Mouse (Mus musculus) hindbrain, embryonic 15.5 days (tissue): ENCODE results near the gene Nat8f1. TPM values are rescaled to one million over a fixed set of nuclear protein-coding genes. Genes with fewer than 3 reads are reported as not detected.
"Not testable (repeated sequence)": the region's sequence is repeated elsewhere in the genome, so short reads cannot be mapped to it uniquely, and the experiment has no call there.

ENCODE experiments used
- ATAC-seq: fragments of 200-750 bp; cut with Nextera tagmentation; 2 replicates; pipeline ENCODE4 v1.8.0; 2017; ENCODE audit warnings: low read depth, moderate number of reproducible peaks, moderate TSS enrichment; ENCODE audit not compliant: low FRiP score
- H3K27ac ChIP-seq: fragments of 300-500 bp; sonication (generic); replicated peaks from 2 replicates; pipeline ENCODE4 v1.5.1; 2015; ENCODE audit warnings: mild to moderate bottlenecking, inconsistent platforms
- H3K27me3 ChIP-seq: fragments of 300-500 bp; sonication (generic); 2 replicates; pipeline ENCODE4 v1.6.1; 2015; ENCODE audit warnings: control low read depth, inconsistent platforms
- H3K36me3 ChIP-seq: fragments of 300-500 bp; sonication (generic); 2 replicates; pipeline ENCODE4 v1.6.1; 2015; ENCODE audit warnings: control low read depth, inconsistent platforms
- H3K4me1 ChIP-seq: fragments of 300-500 bp; sonication (generic); replicated peaks from 2 replicates; pipeline ENCODE4 v1.6.1; 2015; ENCODE audit warnings: control low read depth, inconsistent platforms
- H3K4me2 ChIP-seq: fragments of 300-500 bp; sonication (generic); 2 replicates; pipeline ENCODE4 v1.6.1; 2015; ENCODE audit warnings: moderate library complexity, mild to moderate bottlenecking, inconsistent platforms
- H3K4me3 ChIP-seq: fragments of 300-500 bp; sonication (generic); 2 replicates; pipeline ENCODE4 v1.5.1; 2015; ENCODE audit warnings: mild to moderate bottlenecking, inconsistent platforms
- H3K9ac ChIP-seq: fragments of 300-500 bp; sonication (generic); 2 replicates; pipeline ENCODE4 v1.6.1; 2015; ENCODE audit warnings: inconsistent platforms
- H3K9me3 ChIP-seq: fragments of 300-500 bp; sonication (generic); 2 replicates; pipeline ENCODE4 v1.6.1; 2016; ENCODE audit warnings: control low read depth, inconsistent platforms
- WGBS: fragments of 180-500 bp; shearing (Covaris S2); methylation state at CpG from one replicate; pipeline ENCODE4 v1.1.7; 2015; 5-methylcytosine and 5-hydroxymethylcytosine counted together
- polyA plus RNA-seq: library from polyadenylated mRNA; unstranded; fragments of >200 nt; fragmentation: Nextera tagmentation; extraction: Ambion mirVana; gene quantifications from 2 replicates; pipeline ENCODE4 v1.2.1, GENCODE M21; 2015

Gene Nat8f1
- polyA plus RNA-seq, 1 experiment from 2014 or later, result 20.7 TPM

DNA sequence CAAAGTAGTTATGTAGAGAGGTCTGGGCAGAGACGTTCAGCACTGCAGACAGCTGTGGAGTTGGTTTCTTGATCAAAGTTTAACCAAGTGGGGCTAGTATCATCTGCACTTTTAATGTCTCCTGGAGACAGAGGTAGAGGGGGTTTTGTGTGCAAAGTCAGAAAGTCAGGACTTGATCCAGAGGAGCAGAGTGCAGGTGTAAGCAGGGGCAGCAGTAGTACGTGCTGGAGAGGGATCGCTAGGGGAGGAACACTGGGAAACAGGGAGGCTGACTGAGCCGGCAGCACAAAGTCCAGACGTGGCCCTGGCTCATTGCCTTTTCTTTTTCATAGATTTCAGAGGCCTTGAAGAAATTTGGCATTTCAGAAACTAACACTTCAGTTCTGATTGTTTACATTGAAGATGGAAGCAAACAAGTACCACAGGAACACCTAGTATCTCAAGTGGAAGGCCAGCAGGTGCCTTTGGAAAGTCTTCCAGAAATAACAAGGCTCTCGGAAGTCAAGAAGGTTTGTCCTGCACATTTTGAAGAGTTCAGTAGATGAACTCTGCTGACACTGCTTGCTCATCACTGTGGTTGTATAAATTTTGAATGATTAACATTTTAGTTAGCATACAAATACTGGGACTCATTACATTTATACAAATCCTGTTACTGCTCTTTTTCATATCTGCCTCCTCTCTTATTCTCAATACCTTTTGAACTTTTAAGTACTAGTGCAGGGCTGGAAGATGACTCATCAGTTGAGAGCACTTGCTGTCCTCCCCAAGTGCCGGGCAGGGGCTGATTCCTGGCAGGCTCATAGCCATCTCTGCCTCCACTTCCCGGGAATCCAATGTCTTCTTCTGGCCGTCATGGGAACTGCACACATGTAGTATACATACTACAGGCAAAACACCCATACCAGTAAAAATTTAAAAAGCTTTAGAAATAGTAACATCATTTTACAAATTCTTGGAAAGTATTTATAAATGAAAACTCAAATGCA lies 12.3 kb upstream of the Nat8f1 start:
- H3K4me2 ChIP-seq, result no peak overlapping the region
- H3K36me3 ChIP-seq, result peaks cover 64% of the 10 kb centered on the region
- no peak overlapping the region for H3K27ac ChIP-seq
- H3K9me3 ChIP-seq, result no peaks in the 10 kb centered on the region
- no peak for ATAC-seq
- H3K9ac ChIP-seq, result no peak overlapping the region
- no peak overlapping the region for H3K4me3 ChIP-seq
- H3K4me1 ChIP-seq, result no peaks in the 10 kb centered on the region
- WGBS, result 93% methylated on average over 9 of the region's 9 CpGs
- H3K27me3 ChIP-seq, result no peaks in the 10 kb centered on the region

DNA sequence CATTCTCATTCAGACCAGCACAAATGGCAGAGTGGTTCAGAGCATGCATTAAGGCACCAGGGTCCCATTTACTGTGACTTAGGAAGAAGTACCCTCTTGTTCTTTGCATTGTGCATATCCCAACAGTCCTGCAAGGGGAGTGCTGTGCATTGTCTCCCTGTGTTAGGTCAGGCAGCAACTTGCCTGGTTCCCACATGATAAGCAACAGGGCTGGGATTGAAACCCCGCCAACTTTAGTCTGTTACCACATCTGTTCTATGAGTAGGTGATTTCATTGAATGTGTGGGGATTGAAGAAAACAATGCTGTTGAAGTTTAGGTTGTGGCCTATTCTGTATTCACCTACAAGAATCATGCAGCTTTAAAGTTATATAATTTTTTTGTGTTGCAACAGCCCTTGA lies 11.2 kb upstream of the Nat8f1 start:
- no peaks in the 10 kb centered on the region for H3K9me3 ChIP-seq
- no peak overlapping the region for H3K9ac ChIP-seq
- ATAC-seq, result no peak
- no peak overlapping the region for H3K4me3 ChIP-seq
- 89% methylated on average over 1 of the region's 1 CpGs for WGBS
- no peaks in the 10 kb centered on the region for H3K27me3 ChIP-seq
- peaks cover 71% of the 10 kb centered on the region for H3K36me3 ChIP-seq
- H3K4me1 ChIP-seq, result no peaks in the 10 kb centered on the region
- no peak overlapping the region for H3K27ac ChIP-seq
- H3K4me2 ChIP-seq, result no peak overlapping the region

- no peak overlapping the region for H3K4me3 ChIP-seq
- no peak overlapping the region for H3K4me2 ChIP-seq
- no peak for ATAC-seq
- H3K36me3 ChIP-seq, result peaks cover 56% of the 10 kb centered on the region
- no peak overlapping the region for H3K9ac ChIP-seq
- H3K9me3 ChIP-seq, result no peaks in the 10 kb centered on the region
- no peaks in the 10 kb centered on the region for H3K27me3 ChIP-seq
- 100% methylated on average over 1 of the region's 1 CpGs for WGBS
- no peaks in the 10 kb centered on the region for H3K4me1 ChIP-seq
- no peak overlapping the region for H3K27ac ChIP-seq
These were observed 8.2 kb upstream of the Nat8f1 start for GRCm38 (mm10) chr6:85923643-85924042.

- no peak for ATAC-seq
- no peaks in the 10 kb centered on the region for H3K27me3 ChIP-seq
- peaks cover 14% of the 10 kb centered on the region for H3K4me1 ChIP-seq
- no peak overlapping the region for H3K4me2 ChIP-seq
- WGBS, result 95% methylated on average over 4 of the region's 4 CpGs
- H3K27ac ChIP-seq, result no peak overlapping the region
- no peak overlapping the region for H3K9ac ChIP-seq
- H3K9me3 ChIP-seq, result no peaks in the 10 kb centered on the region
- H3K36me3 ChIP-seq, result peaks cover 20% of the 10 kb centered on the region
- H3K4me3 ChIP-seq, result no peak overlapping the region
These were observed 3.9 kb upstream of the Nat8f1 start for GRCm38 (mm10) chr6:85919401-85919800.

- 97% methylated on average over 3 of the region's 3 CpGs for WGBS
These were observed 2.9 kb upstream of the Nat8f1 start for GRCm38 (mm10) chr6:85918341-85918740.

DNA sequence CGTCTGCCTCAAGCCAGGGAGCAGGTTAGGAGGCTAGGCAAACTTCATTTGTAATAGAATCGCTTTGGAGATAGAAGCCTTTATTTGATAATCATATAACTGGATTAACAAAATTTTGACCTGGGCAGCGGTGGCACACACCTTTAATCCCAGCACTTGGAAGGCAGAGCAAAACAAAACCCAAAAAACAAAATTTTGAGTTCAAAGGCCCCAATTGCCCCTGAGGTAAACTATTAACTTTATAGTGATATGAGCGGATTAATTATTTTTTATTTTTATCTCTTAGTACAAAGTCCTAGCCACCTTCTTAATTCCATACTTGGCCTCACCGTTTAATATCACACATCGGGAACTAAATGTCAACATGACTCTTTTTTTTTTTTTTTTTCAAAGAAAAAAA lies 1.1 kb upstream of the Nat8f1 start:
- Histone ChIP-seq H3K9ac (peak overlapping the region; percentile 63), H3K4me3 (peak overlapping the region; percentile 55), H3K9me3 (no peaks in the 10 kb centered on the region), H3K27ac (peak overlapping the region; percentile 88), H3K4me1 (peaks cover 18% of the 10 kb centered on the region), H3K36me3 (0 out of 2 replicates have a peak, but pooled peaks cover 4% of the 10 kb centered on the region), H3K27me3 (no peaks in the 10 kb centered on the region), H3K4me2 (peak overlapping the region; percentile 65)
- WGBS, result 89% methylated on average over 6 of the region's 6 CpGs
- ATAC-seq, result no peak

More at GRCm38 (mm10) chr6:85918341-85918740, 2.9 kb upstream of the Nat8f1 start:
- ATAC-seq, H3K4me3 ChIP-seq, H3K9ac ChIP-seq, H3K27me3 ChIP-seq, H3K27ac ChIP-seq, H3K4me2 ChIP-seq, H3K9me3 ChIP-seq: not testable (repeated sequence)
- peaks cover 18% of the 10 kb centered on the region for H3K4me1 ChIP-seq
- peaks cover 18% of the 10 kb centered on the region for H3K36me3 ChIP-seq

DNA sequence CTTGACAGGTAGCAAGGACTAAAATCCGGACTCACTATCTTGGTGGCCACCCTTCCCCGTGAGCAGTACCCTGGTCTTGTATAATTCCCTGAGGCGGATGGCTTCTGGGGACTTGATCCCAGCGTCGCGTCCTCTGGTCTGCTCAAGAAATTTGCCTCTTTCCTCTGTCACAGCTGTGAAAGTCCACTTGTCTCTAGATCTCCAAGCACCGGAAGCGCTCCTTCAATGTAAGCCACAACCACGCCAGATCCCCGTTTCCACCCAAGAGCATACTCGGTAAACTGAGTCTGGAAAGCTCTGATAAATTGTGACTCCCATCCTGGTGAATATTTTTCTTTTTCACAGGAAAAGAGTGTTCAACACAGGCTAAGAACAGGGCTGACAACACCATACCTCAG lies 347 bp downstream of the Nat8f1 start:
- Histone ChIP-seq H3K4me2 (peak overlapping the region; percentile 65), H3K27me3 (no peaks in the 10 kb centered on the region), H3K9ac (peak overlapping the region; percentile 63), H3K36me3 (no peaks in the 10 kb centered on the region), H3K27ac (peak overlapping the region; percentile 88), H3K9me3 (no peaks in the 10 kb centered on the region), H3K4me3 (peak overlapping the region; percentile 55), H3K4me1 (peaks cover 18% of the 10 kb centered on the region)
- ATAC-seq, result no peak; the same call in 1 of the 2 replicates
- WGBS, result 4% methylated on average over 11 of the region's 11 CpGs

- Histone ChIP-seq H3K9me3 (no peaks in the 10 kb centered on the region), H3K4me2 (no peak within 1 kb of the TSS), H3K9ac (no peak within 1 kb of the TSS), H3K27ac (no peak within 1 kb of the TSS), H3K4me3 (no peak within 1 kb of the TSS), H3K36me3 (no peaks in the 10 kb centered on the region), H3K27me3 (no peaks in the 10 kb centered on the region), H3K4me1 (peaks cover 17% of the 10 kb centered on the region)
- 88% methylated on average over 3 of the region's 3 CpGs for WGBS
- no peak for ATAC-seq
These were observed 3.9 kb downstream of the Nat8f1 start, which contains the start of gene Tprkb for GRCm38 (mm10) chr6:85911587-85911986. TSS of gene Tprkb (plus strand) at chr6:85911865.

GRCm38 (mm10) chr6:85909704-85910103 lies 5.8 kb downstream of the Nat8f1 start:
- Histone ChIP-seq H3K27me3 (no peaks in the 10 kb centered on the region), H3K36me3 (no peaks in the 10 kb centered on the region), H3K4me1 (peaks cover 7% of the 10 kb centered on the region), H3K4me3 (no peak overlapping the region), H3K27ac (no peak overlapping the region), H3K4me2 (no peak overlapping the region), H3K9me3 (no peaks in the 10 kb centered on the region), H3K9ac (no peak overlapping the region)
- WGBS, result 94% methylated on average over 1 of the region's 1 CpGs
- no peak for ATAC-seq

DNA sequence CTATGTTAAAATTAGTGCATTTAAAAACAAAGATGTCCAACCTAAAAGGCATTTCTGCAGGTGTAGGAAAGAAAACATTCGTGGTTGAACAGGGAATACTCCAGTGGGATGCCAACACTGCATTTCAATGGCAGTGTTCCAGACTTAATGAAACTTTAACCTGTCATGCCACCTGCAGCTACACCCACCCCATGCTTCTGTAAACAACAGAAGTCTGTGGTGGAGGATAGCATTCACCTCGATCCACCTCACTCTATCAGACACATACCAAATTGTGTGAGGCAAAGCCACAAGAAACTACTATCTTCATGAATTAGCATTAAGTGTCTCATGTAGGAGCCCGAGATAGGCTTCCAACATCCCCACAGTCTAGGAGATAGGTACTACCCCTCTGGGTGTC lies 7.1 kb downstream of the Nat8f1 start:
- Histone ChIP-seq H3K27me3 (no peaks in the 10 kb centered on the region), H3K4me3 (no peak overlapping the region), H3K4me1 (no peaks in the 10 kb centered on the region; the same call in 1 of the 2 replicates), H3K9me3 (no peaks in the 10 kb centered on the region), H3K27ac (no peak overlapping the region), H3K36me3 (no peaks in the 10 kb centered on the region), H3K4me2 (no peak overlapping the region), H3K9ac (no peak overlapping the region)
- no peak for ATAC-seq
- 80% methylated on average over 3 of the region's 3 CpGs for WGBS

DNA sequence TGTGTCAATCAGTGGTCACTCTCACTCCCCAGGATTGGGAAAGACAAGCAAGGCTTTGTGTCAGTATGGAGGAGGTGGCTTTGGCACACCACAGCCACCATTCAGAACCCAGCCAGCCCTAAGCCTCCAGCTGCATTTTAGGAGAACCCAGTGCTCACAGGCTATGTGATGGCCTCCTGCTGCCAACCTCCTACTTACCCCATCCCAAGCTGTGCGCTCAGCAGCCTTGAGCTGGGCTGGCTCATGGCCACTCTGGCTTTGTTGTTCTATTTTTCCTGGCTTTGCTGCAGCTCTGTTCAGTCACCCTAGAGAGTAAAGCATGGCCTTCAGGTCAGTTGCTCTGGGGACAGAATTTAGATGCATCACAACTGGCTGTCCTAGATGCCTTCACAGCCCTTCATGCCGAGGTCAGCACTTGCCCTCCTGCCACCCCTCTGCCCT lies 8.6 kb downstream of the Nat8f1 start:
- 72% methylated on average over 2 of the region's 2 CpGs for whole genome bisulfite sequencing
- H3K27ac ChIP-seq, result peak overlapping the region; percentile 9; the same call in 1 of the 2 replicates
- H3K9ac ChIP-seq, H3K27me3 ChIP-seq, H3K9me3 ChIP-seq, H3K4me3 ChIP-seq, H3K4me1 ChIP-seq, H3K36me3 ChIP-seq, H3K4me2 ChIP-seq: not testable (repeated sequence)
- peak; percentile 83 for ATAC-seq

DNA sequence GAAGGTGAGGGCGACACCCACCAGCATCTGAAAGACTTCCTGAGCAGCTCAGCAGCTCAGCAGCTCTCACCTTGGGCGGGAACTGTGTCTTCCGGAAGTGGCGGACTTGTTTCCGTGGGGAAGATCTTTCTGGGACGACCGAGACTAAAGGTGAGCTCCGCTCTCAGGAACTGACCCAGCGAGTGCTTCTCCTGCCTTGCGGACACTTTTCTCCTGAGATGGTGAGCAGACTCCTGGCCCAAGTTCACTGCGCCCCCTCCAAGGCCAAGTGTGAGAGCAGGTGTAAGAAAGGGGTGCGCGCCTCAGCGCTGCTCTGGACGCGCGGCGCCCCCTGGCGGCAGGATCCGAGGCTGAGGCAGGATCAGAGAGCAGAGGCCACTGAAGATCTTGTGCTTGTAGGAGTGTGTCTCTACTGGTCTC lies 10.8 kb downstream of the Nat8f1 start, which contains the start of gene Nat8f4:
Nat8f4 (minus strand) TSS at position 243 of the 420 bp plus-strand sequence.
- 0 out of 2 replicates have a peak within 1 kb of the TSS, but pooled peaks have one; percentile 3 for H3K9ac ChIP-seq
- H3K27ac ChIP-seq, H3K9me3 ChIP-seq, H3K27me3 ChIP-seq, H3K4me1 ChIP-seq, H3K36me3 ChIP-seq: not testable (repeated sequence)
- 17% methylated on average over 20 of the region's 20 CpGs for WGBS
- H3K4me3 ChIP-seq, result peak within 1 kb of the TSS; percentile 33
- H3K4me2 ChIP-seq, result peak within 1 kb of the TSS; percentile 52
- ATAC-seq, result peak; percentile 68; the same call in 1 of the 2 replicates
